Mouse (Mus musculus) heart, embryonic 15.5 days (tissue): ENCODE results near the gene Usp39. TPM values are rescaled to one million over a fixed set of nuclear protein-coding genes. Genes with fewer than 3 reads are reported as not detected.
A peak's percentile ranks its signal among the peaks of the same experiment; 100 is the strongest.

ENCODE experiments used
- ATAC-seq: fragments of 200-750 bp; cut with Nextera tagmentation; replicated peaks from 2 replicates; pipeline ENCODE4 v1.8.0; 2017; ENCODE audit warnings: low read depth, moderate TSS enrichment; ENCODE audit not compliant: insufficient number of reproducible peaks, insufficient read depth, low FRiP score
- H3K27ac ChIP-seq: fragments of 300-500 bp; sonication (generic); 2 replicates; pipeline ENCODE4 v1.5.1; 2015; ENCODE audit warnings: mild to moderate bottlenecking, inconsistent platforms
- H3K27me3 ChIP-seq: fragments of 300-500 bp; sonication (generic); 2 replicates; pipeline ENCODE4 v1.6.1; 2015; ENCODE audit warnings: inconsistent platforms
- H3K36me3 ChIP-seq: fragments of 300-500 bp; sonication (generic); 2 replicates; pipeline ENCODE4 v1.6.1; 2015; ENCODE audit warnings: mild to moderate bottlenecking, inconsistent platforms
- H3K4me1 ChIP-seq: fragments of 300-500 bp; sonication (generic); replicated peaks from 2 replicates; pipeline ENCODE4 v1.6.1; 2015; ENCODE audit warnings: inconsistent platforms
- H3K4me2 ChIP-seq: fragments of 300-500 bp; sonication (generic); 2 replicates; pipeline ENCODE4 v1.6.1; 2015; ENCODE audit warnings: inconsistent platforms, mild to moderate bottlenecking, moderate library complexity
- H3K4me3 ChIP-seq: fragments of 300-500 bp; sonication (generic); 2 replicates; pipeline ENCODE4 v1.5.1; 2015; ENCODE audit warnings: mild to moderate bottlenecking, inconsistent platforms
- H3K9ac ChIP-seq: fragments of 300-500 bp; sonication (generic); 2 replicates; pipeline ENCODE4 v1.6.1; 2015; ENCODE audit warnings: mild to moderate bottlenecking, inconsistent platforms
- H3K9me3 ChIP-seq: fragments of 300-500 bp; sonication (generic); replicated peaks from 2 replicates; pipeline ENCODE4 v1.6.1; 2016; ENCODE audit warnings: inconsistent platforms
- WGBS: fragments of 180-500 bp; shearing (Covaris S2); methylation state at CpG from one replicate; pipeline ENCODE4 v1.1.7; 2015; ENCODE audit warnings: mixed read lengths; 5-methylcytosine and 5-hydroxymethylcytosine counted together
- polyA plus RNA-seq: library from polyadenylated mRNA; unstranded; fragments of >200 nt; fragmentation: Nextera tagmentation; extraction: Ambion mirVana; gene quantifications from 2 replicates; pipeline ENCODE4 v1.2.1, GENCODE M21; 2015

The Usp39 gene
- polyA plus RNA-seq, 1 experiment from 2014 or later = 25.3 TPM

DNA sequence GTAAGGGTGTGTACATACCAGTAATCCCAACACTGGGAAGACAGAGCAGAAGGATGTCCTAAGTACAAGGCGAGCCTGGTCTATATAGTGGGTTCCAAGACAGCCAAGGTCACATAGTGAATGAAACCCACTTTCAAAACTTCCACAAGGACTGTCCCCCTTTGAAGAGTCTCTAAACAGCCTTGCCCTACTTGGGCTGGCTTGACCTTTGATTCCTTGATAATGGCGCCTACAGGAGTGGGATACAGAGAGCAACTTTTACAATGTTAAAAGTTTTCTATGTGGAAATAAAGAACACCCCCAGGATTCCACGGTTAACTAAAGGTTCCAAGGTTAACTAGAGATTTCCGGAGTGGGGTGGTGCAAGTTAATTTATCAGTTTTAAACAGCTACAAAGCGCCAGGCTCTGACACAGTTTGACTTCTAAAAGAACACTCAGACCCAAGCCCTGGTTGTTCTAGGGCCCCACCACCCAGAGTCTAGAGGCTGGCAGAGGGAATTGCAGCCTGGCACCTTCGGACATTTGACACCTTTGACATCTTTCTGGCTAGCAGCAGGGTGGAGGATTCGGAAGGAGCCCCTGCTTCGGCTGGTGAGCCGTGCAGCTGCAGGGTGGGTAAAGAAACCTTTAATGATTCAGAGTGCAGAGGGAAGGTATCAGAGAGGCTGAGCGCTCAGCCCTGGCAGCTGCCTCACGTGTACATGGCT lies 15.1 kb upstream of the Usp39 start:
- peaks cover 18% of the 10 kb centered on the region; the same call in 1 of the 2 replicates for H3K36me3 ChIP-seq
- no peak overlapping the region for H3K9ac ChIP-seq
- ATAC-seq = no peak
- WGBS = 79% methylated on average over 11 of the region's 11 CpGs
- H3K4me1 ChIP-seq = peaks cover 46% of the 10 kb centered on the region
- no peaks in the 10 kb centered on the region for H3K9me3 ChIP-seq
- no peaks in the 10 kb centered on the region for H3K27me3 ChIP-seq
- no peak overlapping the region for H3K27ac ChIP-seq
- H3K4me3 ChIP-seq = no peak overlapping the region
- H3K4me2 ChIP-seq = no peak overlapping the region

DNA sequence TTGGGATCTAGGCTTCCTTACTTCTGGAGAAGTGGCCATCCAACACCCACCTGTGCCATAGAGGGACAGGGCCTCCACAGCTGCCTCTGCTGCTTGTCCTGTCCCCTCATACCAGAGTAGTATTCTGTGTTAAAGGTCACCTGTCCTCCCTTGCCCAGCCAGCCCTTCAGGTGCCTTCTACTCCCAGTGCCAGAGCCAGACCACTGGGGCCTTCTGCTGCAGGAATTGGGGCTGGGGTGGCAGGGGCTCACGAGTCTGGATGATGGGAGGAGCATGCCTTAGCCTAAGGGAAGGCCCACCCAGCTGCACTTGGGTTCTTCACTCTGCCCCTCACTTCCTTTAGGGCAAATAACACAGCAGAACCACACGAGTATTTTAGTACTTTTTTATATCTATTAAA lies 14.4 kb upstream of the Usp39 start:
- no peak for ATAC-seq
- no peak overlapping the region for H3K4me2 ChIP-seq
- H3K4me3 ChIP-seq = no peak overlapping the region
- H3K27me3 ChIP-seq = no peaks in the 10 kb centered on the region
- H3K9me3 ChIP-seq = no peaks in the 10 kb centered on the region
- no peak overlapping the region for H3K9ac ChIP-seq
- no peak overlapping the region for H3K27ac ChIP-seq
- WGBS = 69% methylated on average over 2 of the region's 2 CpGs
- peaks cover 51% of the 10 kb centered on the region for H3K4me1 ChIP-seq
- H3K36me3 ChIP-seq = peaks cover 18% of the 10 kb centered on the region; the same call in 1 of the 2 replicates

DNA sequence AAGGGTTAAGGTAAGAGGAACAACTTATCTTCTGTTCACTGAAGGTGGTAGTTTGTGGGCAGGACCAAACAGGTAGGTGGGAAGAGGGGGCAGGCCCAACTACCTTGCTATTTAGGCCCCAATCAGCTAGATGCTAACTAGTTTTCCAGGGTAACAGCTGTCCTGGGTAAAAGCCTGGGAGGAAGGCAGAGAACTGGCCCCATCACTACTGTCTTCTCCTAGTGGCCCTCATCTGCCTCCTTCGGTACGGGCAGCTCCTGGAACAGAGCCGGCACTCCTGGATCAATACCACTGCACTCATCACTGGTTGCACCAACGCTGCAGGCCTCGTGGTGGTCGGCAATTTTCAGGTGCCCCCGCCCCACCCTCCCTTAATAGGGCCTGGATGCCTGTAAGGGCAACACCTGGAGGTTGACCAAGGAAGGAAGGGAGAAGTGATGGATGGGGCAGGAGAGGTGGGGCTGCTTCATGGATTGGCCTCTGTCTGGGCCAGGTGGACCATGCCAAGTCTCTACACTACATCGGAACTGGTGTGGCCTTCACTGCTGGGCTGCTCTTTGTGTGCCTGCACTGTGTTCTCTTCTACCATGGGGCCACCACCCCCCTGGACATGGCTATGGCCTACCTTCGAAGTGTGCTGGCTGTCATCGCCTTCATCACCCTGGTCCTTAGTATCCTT lies 13.2 kb upstream of the Usp39 start:
- Histone ChIP-seq H3K9me3 (no peaks in the 10 kb centered on the region), H3K4me1 (peaks cover 57% of the 10 kb centered on the region), H3K27ac (no peak overlapping the region), H3K27me3 (no peaks in the 10 kb centered on the region), H3K36me3 (peaks cover 18% of the 10 kb centered on the region; the same call in 1 of the 2 replicates), H3K9ac (no peak overlapping the region), H3K4me3 (no peak overlapping the region), H3K4me2 (no peak overlapping the region)
- WGBS = 89% methylated on average over 10 of the region's 10 CpGs
- no peak for ATAC-seq

DNA sequence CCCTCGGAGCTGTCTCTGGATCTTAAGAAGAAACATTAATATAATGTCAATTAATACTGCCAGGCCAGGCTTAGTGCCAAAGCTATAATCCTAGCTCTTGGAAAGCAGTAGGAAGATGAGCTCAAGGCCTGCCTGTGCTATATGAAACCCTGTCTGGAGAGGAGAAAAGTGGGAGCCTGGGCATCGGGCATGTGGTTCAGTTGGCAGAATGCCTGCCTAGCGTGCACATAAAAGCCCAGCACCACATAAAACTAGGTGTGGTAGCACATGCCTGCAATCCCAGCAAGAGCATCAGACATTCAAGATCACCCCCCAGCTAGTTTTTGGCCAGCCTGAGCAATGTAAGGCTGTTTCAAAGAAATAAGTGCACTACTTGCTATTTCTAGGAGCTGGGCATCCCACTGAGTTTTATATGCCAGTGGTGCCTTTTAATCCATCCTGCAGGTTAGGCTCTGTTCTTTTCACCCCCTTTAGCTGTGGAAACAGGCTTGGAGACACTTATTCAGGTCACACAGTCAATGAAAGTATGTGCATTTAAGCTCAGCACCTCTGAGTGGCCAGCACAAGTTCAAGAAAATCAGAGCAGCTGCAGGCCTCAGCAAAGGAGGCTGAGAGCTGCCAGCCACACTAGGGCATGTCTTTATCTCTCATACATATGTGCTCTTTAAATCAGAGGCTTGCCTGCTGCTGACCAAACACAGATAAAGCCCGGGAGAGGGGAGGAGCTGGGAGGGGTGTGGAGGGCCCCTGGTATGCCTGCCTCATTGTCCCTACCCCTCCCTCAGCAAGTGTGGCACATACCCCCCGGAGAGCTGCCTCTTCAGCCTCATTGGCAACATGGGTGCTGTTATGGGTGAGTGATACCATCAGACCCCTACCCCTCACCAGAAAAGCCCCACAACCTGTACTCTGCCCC lies 12.4 kb upstream of the Usp39 start:
- no peak for ATAC-seq
- Histone ChIP-seq H3K4me1 (peaks cover 60% of the 10 kb centered on the region), H3K36me3 (peaks cover 18% of the 10 kb centered on the region; the same call in 1 of the 2 replicates), H3K9me3 (no peaks in the 10 kb centered on the region), H3K4me3 (no peak overlapping the region), H3K27ac (0 out of 2 replicates have a peak overlapping the region, but pooled peaks have one; percentile 12), H3K27me3 (no peaks in the 10 kb centered on the region), H3K4me2 (no peak overlapping the region), H3K9ac (no peak overlapping the region)
- WGBS = 57% methylated on average over 5 of the region's 5 CpGs

DNA sequence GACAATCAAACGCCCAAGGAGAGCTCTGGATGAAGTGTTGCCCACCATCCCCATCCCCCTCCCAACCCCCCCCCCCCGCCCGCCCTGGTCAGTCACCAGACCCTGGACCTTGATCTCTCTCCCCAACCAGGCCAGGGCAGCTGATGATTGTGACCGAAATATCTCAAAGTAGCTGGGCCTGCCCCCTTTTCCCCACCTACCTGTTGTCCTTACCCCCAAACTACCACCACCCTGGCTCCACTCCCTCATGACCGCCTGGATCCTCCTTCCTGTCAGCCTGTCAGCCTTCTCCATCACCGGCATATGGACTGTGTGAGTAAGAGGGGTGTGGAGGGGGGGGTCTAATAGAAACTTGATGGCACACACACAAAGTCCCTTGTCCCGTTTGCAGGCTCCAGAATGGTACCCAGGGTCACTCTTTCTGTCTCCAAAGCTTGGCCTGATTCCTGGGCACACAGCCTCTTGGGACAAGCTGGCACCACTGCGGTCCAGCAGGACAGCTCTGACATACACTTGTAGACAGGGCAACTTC lies 11.1 kb upstream of the Usp39 start:
- H3K4me3 ChIP-seq = peak overlapping the region; percentile 82
- peak overlapping the region; percentile 94 for H3K4me2 ChIP-seq
- H3K4me1 ChIP-seq = peaks cover 61% of the 10 kb centered on the region
- H3K27me3 ChIP-seq = no peaks in the 10 kb centered on the region
- no peak for ATAC-seq
- peak overlapping the region; percentile 29; the same call in 1 of the 2 replicates for H3K27ac ChIP-seq
- WGBS = 39% methylated on average over 8 of the region's 8 CpGs
- H3K9me3 ChIP-seq = no peaks in the 10 kb centered on the region
- H3K36me3 ChIP-seq = peaks cover 18% of the 10 kb centered on the region; the same call in 1 of the 2 replicates
- peak overlapping the region; percentile 75 for H3K9ac ChIP-seq

DNA sequence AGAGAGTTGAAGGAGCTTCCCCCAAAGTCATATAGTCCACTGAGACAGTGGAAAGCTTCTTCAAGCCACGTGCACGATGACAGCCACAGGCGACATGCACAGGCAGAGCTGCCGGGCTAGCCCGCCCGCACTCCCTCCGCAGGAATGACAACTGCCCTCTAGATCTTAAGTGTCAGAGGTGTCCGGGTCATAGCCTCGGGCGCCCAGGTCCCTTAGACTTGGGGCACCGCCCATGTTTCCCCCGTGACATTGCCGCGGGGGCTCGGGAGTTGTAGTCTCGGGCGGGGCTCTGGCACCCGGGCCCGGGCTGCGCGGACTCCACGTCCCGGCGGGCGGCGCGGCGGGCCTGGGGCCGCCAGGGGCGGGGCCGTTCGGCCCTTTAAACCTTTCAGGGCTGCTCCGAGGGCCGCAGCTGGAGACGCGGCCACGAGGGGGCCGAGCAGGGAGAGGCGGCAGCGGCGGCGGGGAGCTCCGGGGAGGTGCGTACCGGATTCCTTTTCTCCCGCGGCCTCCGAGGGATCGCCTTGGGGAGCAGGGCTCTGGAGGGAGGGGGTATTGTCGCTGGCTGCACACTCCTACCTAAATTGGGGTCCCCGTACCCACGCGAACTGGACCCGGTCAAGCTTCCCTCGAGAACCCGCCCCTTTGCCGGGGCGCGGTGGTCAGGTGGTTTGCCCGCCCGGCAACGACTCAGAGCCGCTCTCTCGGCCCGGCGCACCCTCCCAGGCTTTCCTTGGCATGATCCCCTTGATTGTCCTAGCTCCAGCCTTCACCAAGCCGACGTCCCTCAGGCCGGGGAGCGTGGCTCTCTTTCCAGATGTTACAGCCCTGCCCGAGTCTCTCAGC lies 10.3 kb upstream of the Usp39 start, which contains the start of gene Tmem150a:
TSS of gene Tmem150a (plus strand) at position 382 of the 846 bp plus-strand sequence.
- peaks cover 54% of the 10 kb centered on the region for H3K4me1 ChIP-seq
- peak within 1 kb of the TSS; percentile 75 for H3K9ac ChIP-seq
- under 1% methylated on average over 70 of the region's 71 CpGs for WGBS
- peak within 1 kb of the TSS; percentile 82 for H3K4me3 ChIP-seq
- H3K27me3 ChIP-seq = no peaks in the 10 kb centered on the region
- peak within 1 kb of the TSS; percentile 29 for H3K27ac ChIP-seq
- H3K4me2 ChIP-seq = peak within 1 kb of the TSS; percentile 94
- peaks cover 22% of the 10 kb centered on the region for H3K36me3 ChIP-seq
- ATAC-seq = peak; percentile 93
- no peaks in the 10 kb centered on the region for H3K9me3 ChIP-seq

DNA sequence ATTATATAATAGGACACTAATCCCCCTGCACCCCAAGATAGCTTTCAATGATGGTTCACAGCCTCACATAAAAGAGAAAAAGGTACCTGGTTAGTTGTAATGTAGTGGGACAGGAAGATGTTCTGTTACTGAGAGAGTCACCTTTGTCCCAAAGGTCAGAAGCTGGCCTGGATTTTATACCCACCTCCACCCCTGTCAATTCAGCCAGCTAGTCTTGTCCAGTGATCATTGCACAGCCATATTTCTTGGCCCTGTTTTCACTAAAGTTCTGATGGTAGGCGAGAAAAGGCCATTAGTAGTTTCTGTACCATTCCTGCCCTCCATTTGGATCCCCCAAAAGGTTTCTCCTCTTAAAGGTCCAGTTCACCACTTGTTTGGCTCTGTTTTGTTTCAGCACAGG lies 9.0 kb upstream of the Usp39 start:
- H3K4me2 ChIP-seq = no peak overlapping the region
- no peak overlapping the region for H3K4me3 ChIP-seq
- peaks cover 26% of the 10 kb centered on the region for H3K36me3 ChIP-seq
- no peak for ATAC-seq
- H3K27ac ChIP-seq = 0 out of 2 replicates have a peak overlapping the region, but pooled peaks have one; percentile 29
- peaks cover 53% of the 10 kb centered on the region for H3K4me1 ChIP-seq
- WGBS = 82% methylated on average over 1 of the region's 1 CpGs
- peak overlapping the region; percentile 5; the same call in 1 of the 2 replicates for H3K9ac ChIP-seq
- no peaks in the 10 kb centered on the region for H3K27me3 ChIP-seq
- no peaks in the 10 kb centered on the region for H3K9me3 ChIP-seq

DNA sequence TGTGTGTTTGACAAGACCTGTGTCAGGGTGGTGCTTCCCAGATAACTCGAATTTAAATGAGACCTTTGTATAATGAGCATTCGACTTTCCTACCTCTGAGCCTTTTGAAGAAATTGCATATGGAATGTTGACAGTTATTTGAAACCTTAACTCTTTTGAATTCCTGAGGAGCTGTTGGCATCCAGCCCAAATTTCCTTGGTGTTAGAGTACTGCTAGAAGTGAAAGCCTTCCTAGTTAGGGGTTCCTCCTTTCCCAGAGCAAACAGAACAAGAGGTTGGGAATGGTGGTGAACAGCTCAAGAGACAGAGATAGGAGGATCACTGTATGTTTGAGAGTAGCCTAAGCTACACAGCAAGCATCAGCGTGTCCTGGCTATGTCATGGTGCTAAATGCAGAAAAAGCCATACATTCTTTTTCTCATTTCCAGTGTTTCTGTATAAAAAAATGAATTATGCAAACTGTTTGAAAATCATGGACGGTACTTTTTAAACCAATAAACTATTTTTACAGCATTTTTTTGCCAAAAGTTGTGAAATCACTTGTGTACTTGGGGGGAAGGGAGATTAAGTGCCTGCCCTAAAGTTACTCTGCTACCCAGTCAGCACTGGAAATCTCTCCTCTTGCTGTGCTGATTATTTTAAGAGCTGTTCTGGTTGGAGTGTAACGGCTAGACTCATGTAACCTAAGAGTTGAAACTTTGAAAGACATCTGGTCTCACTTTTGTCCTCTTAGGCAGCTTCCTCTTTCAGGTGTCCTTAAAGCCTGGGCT lies 7.8 kb upstream of the Usp39 start:
- Histone ChIP-seq H3K27ac (peak overlapping the region; percentile 28), H3K4me2 (peak overlapping the region; percentile 10; the same call in 1 of the 2 replicates), H3K9ac (0 out of 2 replicates have a peak overlapping the region, but pooled peaks have one; percentile 0), H3K4me3 (no peak overlapping the region), H3K4me1 (peaks cover 62% of the 10 kb centered on the region), H3K36me3 (peaks cover 22% of the 10 kb centered on the region), H3K27me3 (no peaks in the 10 kb centered on the region), H3K9me3 (no peaks in the 10 kb centered on the region)
- WGBS = 44% methylated on average over 5 of the region's 5 CpGs
- no peak for ATAC-seq

DNA sequence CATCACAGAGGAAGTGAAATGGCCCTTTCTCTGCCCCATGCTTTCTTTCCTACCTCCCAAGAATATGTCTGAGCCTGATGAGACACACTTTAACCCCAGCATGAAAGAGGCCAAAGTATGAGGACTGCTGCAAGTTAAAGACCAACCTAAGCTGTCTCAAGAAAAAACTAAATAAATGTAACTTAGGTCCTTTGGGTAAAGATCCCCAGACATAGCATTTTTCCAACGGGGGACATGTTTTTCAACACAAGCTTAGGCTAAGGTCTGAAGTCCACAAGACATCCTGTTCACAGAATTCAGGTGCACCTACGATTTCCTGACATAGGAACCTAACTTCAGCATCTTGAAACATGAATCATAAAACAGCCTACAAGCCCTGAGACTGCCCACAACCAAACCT lies 5.2 kb upstream of the Usp39 start:
- no peak overlapping the region for H3K4me3 ChIP-seq
- H3K27ac ChIP-seq = no peak overlapping the region
- no peak overlapping the region for H3K4me2 ChIP-seq
- no peaks in the 10 kb centered on the region for H3K9me3 ChIP-seq
- H3K4me1 ChIP-seq = peaks cover 55% of the 10 kb centered on the region
- H3K27me3 ChIP-seq = no peaks in the 10 kb centered on the region
- H3K36me3 ChIP-seq = peaks cover 22% of the 10 kb centered on the region
- 89% methylated on average over 2 of the region's 2 CpGs for WGBS
- H3K9ac ChIP-seq = no peak overlapping the region
- no peak for ATAC-seq
